19 mouse cellular contexts compared by ENCODE assay signal in the genomic region with DNA sequence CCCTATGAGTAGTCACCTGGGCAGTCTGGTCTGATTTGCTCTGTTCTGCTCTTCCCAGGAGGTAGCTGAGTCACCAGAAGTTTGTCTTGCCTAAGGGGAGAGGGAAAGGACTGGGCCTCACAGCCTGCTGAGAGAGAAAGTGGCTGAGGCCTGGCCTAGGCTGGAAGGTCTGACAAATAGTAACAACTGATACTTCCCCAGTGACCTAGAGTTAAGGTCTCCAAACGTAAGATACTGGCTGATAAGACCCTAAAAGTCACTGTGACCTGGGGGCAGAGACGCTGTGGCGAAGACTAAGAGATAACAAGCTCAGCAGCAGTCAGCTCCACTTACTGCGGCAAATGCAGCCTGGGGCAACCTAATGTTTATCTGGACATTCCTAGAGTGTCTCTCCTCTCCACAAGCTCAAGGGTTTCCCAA. TPM values are rescaled to one million over a fixed set of nuclear protein-coding genes. Genes with fewer than 3 reads are reported as not detected.
DNase-seq lines count a peak whose midpoint lies in the region; ATAC-seq and TF ChIP-seq lines count a peak whose summit lies in the region.
"Had no signal": no experiment of that assay in that cellular context is flagged by ENCODE, and none has a peak within 500 bp of the region (broad histone marks: within the 10 kb centered on the region; RNA-seq: fewer than 3 reads in every experiment).

No protein-coding gene starts in this region.

- peak overlapping the region; percentile 47 for H3K4me2 ChIP-seq in heart, embryonic 13.5 days
- H3K4me2 ChIP-seq in stomach, embryonic 14.5 days (replicated peaks; ENCODE audit: low read depth, low read length): no peak overlapping the region
- H3K4me2 ChIP-seq in stomach, postnatal 0 days (replicated peaks; ENCODE audit: low read depth): no peak overlapping the region
- H3K4me2 ChIP-seq in liver, embryonic 11.5 days: peak overlapping the region; percentile 44
- no peak overlapping the region for H3K4me2 ChIP-seq in hindbrain, embryonic 13.5 days
- H3K4me2 ChIP-seq: embryonic facial prominence, embryonic 15.5 days; forebrain, embryonic 15.5 days; hindbrain, embryonic 15.5 days; kidney, embryonic 15.5 days; limb, embryonic 12.5 days; midbrain, embryonic 15.5 days; neural tube, embryonic 12.5 days had no signal

- no peak for DNase-seq in heart, adult 9 months (ENCODE audit: low spot score in 2 of 2)
- DNase-seq in stomach, postnatal 0 days (ENCODE audit: low spot score): no peak
- DNase-seq in liver, embryonic 11.5 days (ENCODE audit: low spot score): peak; percentile 43
- no peak for DNase-seq in retina, postnatal 1 day
- no peak for DNase-seq in testis, postnatal 10 days (ENCODE audit: low spot score)
- DNase-seq: cerebellum, postnatal 36 days; gastrocnemius, postnatal 25 days; lung, postnatal 36 days; thymus, postnatal 14 days had no signal

- H3K36me3 ChIP-seq in heart, embryonic 13.5 days: peaks cover 7% of the 10 kb centered on the region
- H3K36me3 ChIP-seq in stomach, embryonic 14.5 days (ENCODE audit: control insufficient read depth, insufficient read depth, low read length): no peaks in the 10 kb centered on the region
- no peaks in the 10 kb centered on the region for H3K36me3 ChIP-seq in stomach, postnatal 0 days (ENCODE audit: control insufficient read depth, insufficient read depth, low read length)
- no peaks in the 10 kb centered on the region; the same call in 1 of the 2 replicates for H3K36me3 ChIP-seq in liver, embryonic 11.5 days (ENCODE audit: control insufficient read depth, insufficient read depth, low read length)
- no peaks in the 10 kb centered on the region for H3K36me3 ChIP-seq in hindbrain, embryonic 13.5 days
- H3K36me3 ChIP-seq: embryonic facial prominence, embryonic 15.5 days; forebrain, embryonic 15.5 days; hindbrain, embryonic 15.5 days; midbrain, embryonic 15.5 days had no signal

- no peak for TF ChIP-seq EP300 in stomach, postnatal 0 days (optimal IDR thresholded peaks at IDR 0.05)

- H3K9ac ChIP-seq in heart, embryonic 13.5 days: peak overlapping the region; percentile 50
- no peak overlapping the region for H3K9ac ChIP-seq in stomach, embryonic 14.5 days (replicated peaks; ENCODE audit: low read depth, low read length)
- H3K9ac ChIP-seq in stomach, postnatal 0 days (ENCODE audit: low read length): no peak overlapping the region
- no peak overlapping the region for H3K9ac ChIP-seq in liver, embryonic 11.5 days (ENCODE audit: low read depth, low read length)
- no peak overlapping the region for H3K9ac ChIP-seq in hindbrain, embryonic 13.5 days
- H3K9ac ChIP-seq: embryonic facial prominence, embryonic 15.5 days; forebrain, embryonic 15.5 days; hindbrain, embryonic 15.5 days; kidney, embryonic 15.5 days; limb, embryonic 12.5 days; midbrain, embryonic 15.5 days; neural tube, embryonic 12.5 days had no signal

- H3K4me1 ChIP-seq in heart, embryonic 13.5 days: peaks cover 60% of the 10 kb centered on the region
- H3K4me1 ChIP-seq in stomach, embryonic 14.5 days (ENCODE audit: control insufficient read depth, insufficient read depth, low read length): no peaks in the 10 kb centered on the region
- no peaks in the 10 kb centered on the region for H3K4me1 ChIP-seq in stomach, postnatal 0 days (replicated peaks; ENCODE audit: control insufficient read depth, insufficient read depth)
- peaks cover 23% of the 10 kb centered on the region for H3K4me1 ChIP-seq in liver, embryonic 11.5 days (replicated peaks; ENCODE audit: control insufficient read depth, insufficient read depth, low read length)
- H3K4me1 ChIP-seq in hindbrain, embryonic 13.5 days (replicated peaks): peaks cover 16% of the 10 kb centered on the region
- H3K4me1 ChIP-seq: forebrain, embryonic 15.5 days; limb, embryonic 12.5 days; neural tube, embryonic 12.5 days had no signal

- H3K27me3 ChIP-seq in heart, embryonic 13.5 days (replicated peaks): no peaks in the 10 kb centered on the region
- H3K27me3 ChIP-seq in stomach, embryonic 14.5 days (ENCODE audit: control insufficient read depth, insufficient read depth, low read length): no peaks in the 10 kb centered on the region
- no peaks in the 10 kb centered on the region for H3K27me3 ChIP-seq in stomach, postnatal 0 days (ENCODE audit: control insufficient read depth, insufficient read depth, low read length)
- no peaks in the 10 kb centered on the region for H3K27me3 ChIP-seq in liver, embryonic 11.5 days (replicated peaks; ENCODE audit: control insufficient read depth, insufficient read depth, low read length)
- no peaks in the 10 kb centered on the region for H3K27me3 ChIP-seq in hindbrain, embryonic 13.5 days
- H3K27me3 ChIP-seq: embryonic facial prominence, embryonic 15.5 days; forebrain, embryonic 15.5 days; hindbrain, embryonic 15.5 days; kidney, embryonic 15.5 days; limb, embryonic 12.5 days; midbrain, embryonic 15.5 days; neural tube, embryonic 12.5 days had no signal

- H3K27ac ChIP-seq in heart, embryonic 13.5 days (replicated peaks): peak overlapping the region; percentile 88
- no peak overlapping the region for H3K27ac ChIP-seq in stomach, embryonic 14.5 days (ENCODE audit: low read length)
- no peak overlapping the region for H3K27ac ChIP-seq in stomach, postnatal 0 days (replicated peaks)
- peak overlapping the region; percentile 46; the same call in 1 of the 2 replicates for H3K27ac ChIP-seq in liver, embryonic 11.5 days (ENCODE audit: low read depth, low read length)
- H3K27ac ChIP-seq in hindbrain, embryonic 13.5 days: no peak overlapping the region
- H3K27ac ChIP-seq: embryonic facial prominence, embryonic 15.5 days; forebrain, embryonic 15.5 days; hindbrain, embryonic 15.5 days; kidney, embryonic 15.5 days; limb, embryonic 12.5 days; midbrain, embryonic 15.5 days; neural tube, embryonic 12.5 days had no signal

- H3K9me3 ChIP-seq in heart, embryonic 13.5 days: 0 out of 2 replicates have a peak, but pooled peaks cover 5% of the 10 kb centered on the region
- no peaks in the 10 kb centered on the region for H3K9me3 ChIP-seq in stomach, embryonic 14.5 days (ENCODE audit: control insufficient read depth, low read depth, low read length)
- H3K9me3 ChIP-seq in stomach, postnatal 0 days (ENCODE audit: control insufficient read depth, low read length): no peaks in the 10 kb centered on the region
- no peaks in the 10 kb centered on the region for H3K9me3 ChIP-seq in liver, embryonic 11.5 days (ENCODE audit: control insufficient read depth, low read length)
- H3K9me3 ChIP-seq in hindbrain, embryonic 13.5 days: no peaks in the 10 kb centered on the region
- H3K9me3 ChIP-seq: forebrain, embryonic 15.5 days; hindbrain, embryonic 15.5 days; kidney, embryonic 15.5 days; limb, embryonic 12.5 days; midbrain, embryonic 15.5 days; neural tube, embryonic 12.5 days had no signal

- 8% methylated on average over 4 of the region's 4 CpGs for WGBS in heart, embryonic 13.5 days
- 31% methylated on average over 4 of the region's 4 CpGs for WGBS in stomach, embryonic 14.5 days
- 36% methylated on average over 4 of the region's 4 CpGs for WGBS in stomach, postnatal 0 days
- 12% methylated on average over 4 of the region's 4 CpGs for WGBS in liver, embryonic 11.5 days
- 70% methylated on average over 4 of the region's 4 CpGs for WGBS in hindbrain, embryonic 13.5 days

- no peak for TF ChIP-seq CTCF in stomach, postnatal 0 days (IDR thresholded peaks at IDR 0.05; ENCODE audit: low read depth)

- no peak overlapping the region for H3K4me3 ChIP-seq in heart, embryonic 13.5 days
- H3K4me3 ChIP-seq in stomach, embryonic 14.5 days (ENCODE audit: low read depth, low read length): no peak overlapping the region
- H3K4me3 ChIP-seq in stomach, postnatal 0 days (ENCODE audit: low read depth, low read length): no peak overlapping the region
- H3K4me3 ChIP-seq in liver, embryonic 11.5 days (ENCODE audit: low read depth, low read length): no peak overlapping the region
- H3K4me3 ChIP-seq in hindbrain, embryonic 13.5 days: no peak overlapping the region
- H3K4me3 ChIP-seq: embryonic facial prominence, embryonic 15.5 days; forebrain, embryonic 15.5 days; hindbrain, embryonic 15.5 days; kidney, embryonic 15.5 days; limb, embryonic 12.5 days; midbrain, embryonic 15.5 days; neural tube, embryonic 12.5 days had no signal

- peak; percentile 51; the same call in 1 of the 2 replicates for ATAC-seq in heart, embryonic 13.5 days (ENCODE audit: extremely low read depth, insufficient number of reproducible peaks, low FRiP score, low TSS enrichment)
- ATAC-seq in stomach, embryonic 14.5 days (ENCODE audit: insufficient number of reproducible peaks, insufficient read depth, low FRiP score, low read depth): peak; percentile 23; the same call in 1 of the 2 replicates
- ATAC-seq in stomach, postnatal 0 days (ENCODE audit: low FRiP score, low TSS enrichment): no peak
- peak; percentile 87 for ATAC-seq in liver, embryonic 11.5 days (replicated peaks; ENCODE audit: low FRiP score)
- no peak for ATAC-seq in hindbrain, embryonic 13.5 days (ENCODE audit: low FRiP score)
- ATAC-seq: forebrain, embryonic 15.5 days; midbrain, embryonic 15.5 days had no signal

RNA-seq across cellular contexts. Expression of a gene that starts 13.1 kb away (rescaled TPM):
- polyA plus RNA-seq in heart, embryonic 13.5 days (2015; fragmentation: Nextera tagmentation; extraction: Ambion mirVana): 13.0 and 13.3 TPM in 2 replicates
- polyA plus RNA-seq in stomach, embryonic 14.5 days (2014; fragmentation: Nextera tagmentation; extraction: Ambion mirVana): 19.9 and 21.2 TPM in 2 replicates
- polyA plus RNA-seq in stomach, postnatal 0 days (2015; fragmentation: Nextera tagmentation; extraction: Ambion mirVana): 3.8 and 4.1 TPM in 2 replicates
- 9.1 and 11.5 TPM in 2 replicates for polyA plus RNA-seq in liver, embryonic 11.5 days (2014; fragmentation: Nextera tagmentation; extraction: Ambion mirVana)
- 30.1 and 30.7 TPM in 2 replicates for polyA plus RNA-seq in hindbrain, embryonic 13.5 days (2015; fragmentation: Nextera tagmentation; extraction: Ambion mirVana)

Comparison
In these comparisons a context has a peak if more than half of its experiments do, and no peak if none do; other contexts are left out.
1. ATAC-seq: peak in heart, embryonic 13.5 days (single experiment), stomach, embryonic 14.5 days (single experiment) and liver, embryonic 11.5 days (single experiment); none in stomach, postnatal 0 days (single experiment) and hindbrain, embryonic 13.5 days (single experiment).
2. H3K27ac ChIP-seq: peak in heart, embryonic 13.5 days (single experiment) and liver, embryonic 11.5 days (single experiment); none in stomach, embryonic 14.5 days (single experiment), stomach, postnatal 0 days (single experiment) and hindbrain, embryonic 13.5 days (single experiment).
3. H3K4me2 ChIP-seq: peak in heart, embryonic 13.5 days (single experiment) and liver, embryonic 11.5 days (single experiment); none in stomach, embryonic 14.5 days (single experiment), stomach, postnatal 0 days (single experiment) and hindbrain, embryonic 13.5 days (single experiment).